Mouse (Mus musculus) heart, adult 2 months (tissue): ENCODE results near the gene Elovl6. TPM values are rescaled to one million over a fixed set of nuclear protein-coding genes. Genes with fewer than 3 reads are reported as not detected.

ENCODE experiments used
- DNase-seq, 2 experiments: peaks; one replicate each; pipeline ENCODE4 v3.0.0; 2021
- H3K27ac ChIP-seq: fragments of 200-600 bp; 2 replicates; pipeline ENCODE4 v1.8.1; 2022
- H3K27me3 ChIP-seq: fragments of 200-500 bp; 2 replicates; pipeline ENCODE4 v1.6.1; 2012; ENCODE audit warnings: mild to moderate bottlenecking, low read length, inconsistent platforms, mixed read lengths; ENCODE audit not compliant: control insufficient read depth, insufficient read depth
- H3K36me3 ChIP-seq: fragments of 200-500 bp; 2 replicates; pipeline ENCODE4 v1.6.1; 2012; ENCODE audit warnings: low read length, inconsistent platforms; ENCODE audit not compliant: control insufficient read depth, insufficient read depth
- H3K4me1 ChIP-seq: fragments of 200-500 bp; 2 replicates; pipeline ENCODE4 v1.6.1; 2011; ENCODE audit warnings: low read length; ENCODE audit not compliant: control insufficient read depth, insufficient read depth
- H3K4me3 ChIP-seq: fragments of 200-600 bp; 2 replicates; pipeline ENCODE4 v1.8.1; 2022
- H3K79me2 ChIP-seq: fragments of 200-500 bp; replicated peaks from 2 replicates; pipeline ENCODE4 v1.6.1; 2012; ENCODE audit warnings: mild to moderate bottlenecking, inconsistent platforms, low read length, moderate library complexity, mixed read lengths; ENCODE audit not compliant: control insufficient read depth, insufficient read depth
- H3K9ac ChIP-seq: fragments of 200-500 bp; 2 replicates; pipeline ENCODE4 v1.6.1; 2012; ENCODE audit warnings: low read depth, mild to moderate bottlenecking, control low read depth, inconsistent platforms, low read length, mixed read lengths
- CTCF ChIP-seq: fragments of 200-600 bp; IDR thresholded peaks from 2 replicates; pipeline ENCODE4 v1.8.1; 2022; ENCODE audit warnings: antibody characterized with exemption, mild to moderate bottlenecking, moderate library complexity
- EP300 ChIP-seq: fragments of 200-500 bp; IDR thresholded peaks from 2 replicates; pipeline ENCODE4 v1.6.1; 2011; ENCODE audit warnings: low read depth, low read length, control low read depth; ENCODE audit not compliant: insufficient read depth
- POLR2A ChIP-seq: fragments of 200-500 bp; IDR thresholded peaks from 2 replicates; pipeline ENCODE4 v1.6.1; 2011; ENCODE audit warnings: mild to moderate bottlenecking, low read depth, low read length, control low read depth; ENCODE audit not compliant: insufficient read depth
- WGBS: fragments of 180-500 bp; shearing (Covaris S2); methylation state at CpG from one replicate; pipeline ENCODE4 v1.1.7; 2018; 5-methylcytosine and 5-hydroxymethylcytosine counted together
- intact Hi-C: fragments of 180-260 bp; cut with DNase I; formaldehyde crosslinking; loops from one replicate; pipeline ENCODE4 v1.15.1; 2025
- polyA plus RNA-seq: library from polyadenylated mRNA; depleted of rRNA; stranded (reverse); fragments of >200 nt; gene quantifications from 2 replicates; pipeline ENCODE4 v1.2.3, GENCODE M21; 2012
- total RNA-seq, 2 experiments: library from RNA; stranded (reverse); gene quantifications; 2 replicates each; pipeline ENCODE4 v1.2.3; 2021

Gene Elovl6
- total and polyA plus RNA-seq, 3 experiments = 1.3 to 19.8 (median 1.7) TPM

GRCm38 (mm10) chr3:129650931-129651330 is 118.8 kb downstream of the Elovl6 start:
- H3K4me1 ChIP-seq = no peaks in the 10 kb centered on the region
- H3K4me3 ChIP-seq = no peak overlapping the region
- intact Hi-C loops = no loop called here
- no peak overlapping the region for H3K9ac ChIP-seq
- TF ChIP-seq CTCF = no peak
- TF ChIP-seq POLR2A = no peak
- no peak for TF ChIP-seq EP300
- no peaks in the 10 kb centered on the region for H3K27me3 ChIP-seq
- DNase-seq = no peak
- no peak overlapping the region for H3K27ac ChIP-seq
- H3K36me3 ChIP-seq = no peaks in the 10 kb centered on the region
- no peaks in the 10 kb centered on the region for H3K79me2 ChIP-seq
- WGBS = 44% methylated on average over 1 of the region's 1 CpGs

GRCm38 (mm10) chr3:129651765-129652164 is 119.6 kb downstream of the Elovl6 start:
- no peak overlapping the region for H3K27ac ChIP-seq
- H3K27me3 ChIP-seq = no peaks in the 10 kb centered on the region
- H3K4me1 ChIP-seq = no peaks in the 10 kb centered on the region
- intact Hi-C loops = no loop called here
- DNase-seq = no peak
- no peak overlapping the region for H3K4me3 ChIP-seq
- TF ChIP-seq POLR2A (no peak), EP300 (no peak), CTCF (no peak)
- no peaks in the 10 kb centered on the region for H3K36me3 ChIP-seq
- 93% methylated on average over 8 of the region's 8 CpGs for WGBS
- H3K9ac ChIP-seq = no peak overlapping the region
- no peaks in the 10 kb centered on the region for H3K79me2 ChIP-seq

GRCm38 (mm10) chr3:129652476-129652875 is 120.3 kb downstream of the Elovl6 start:
- H3K36me3 ChIP-seq = no peaks in the 10 kb centered on the region
- H3K27ac ChIP-seq = no peak overlapping the region
- no peak overlapping the region for H3K9ac ChIP-seq
- intact Hi-C loops = no loop called here
- H3K79me2 ChIP-seq = no peaks in the 10 kb centered on the region
- no peak for TF ChIP-seq EP300
- no peak for TF ChIP-seq CTCF
- no peak for TF ChIP-seq POLR2A
- no peaks in the 10 kb centered on the region for H3K27me3 ChIP-seq
- no peaks in the 10 kb centered on the region for H3K4me1 ChIP-seq
- no peak overlapping the region for H3K4me3 ChIP-seq
- no peak for DNase-seq
- 85% methylated on average over 4 of the region's 4 CpGs for WGBS

GRCm38 (mm10) chr3:129656540-129656939 is 124.4 kb downstream of the Elovl6 start:
- no peaks in the 10 kb centered on the region for H3K79me2 ChIP-seq
- intact Hi-C loops = no loop called here
- no peak for DNase-seq
- no peaks in the 10 kb centered on the region for H3K27me3 ChIP-seq
- no peak overlapping the region for H3K4me3 ChIP-seq
- H3K27ac ChIP-seq = no peak overlapping the region
- TF ChIP-seq EP300 = no peak
- TF ChIP-seq CTCF = no peak
- TF ChIP-seq POLR2A = no peak
- H3K36me3 ChIP-seq = no peaks in the 10 kb centered on the region
- no peak overlapping the region for H3K9ac ChIP-seq
- no peaks in the 10 kb centered on the region for H3K4me1 ChIP-seq
- 54% methylated on average over 4 of the region's 4 CpGs for WGBS

GRCm38 (mm10) chr3:129657222-129657621 is 125.1 kb downstream of the Elovl6 start:
- Histone ChIP-seq H3K36me3 (no peaks in the 10 kb centered on the region), H3K79me2 (no peaks in the 10 kb centered on the region), H3K27me3 (no peaks in the 10 kb centered on the region), H3K4me1 (no peaks in the 10 kb centered on the region), H3K27ac (no peak overlapping the region), H3K4me3 (no peak overlapping the region), H3K9ac (no peak overlapping the region)
- DNase-seq = no peak
- TF ChIP-seq CTCF = no peak
- TF ChIP-seq EP300 = no peak
- no peak for TF ChIP-seq POLR2A
- 90% methylated on average over 9 of the region's 9 CpGs for WGBS
- intact Hi-C loops = no loop called here

GRCm38 (mm10) chr3:129657775-129658174 is 125.6 kb downstream of the Elovl6 start:
- Histone ChIP-seq H3K9ac (no peak overlapping the region), H3K4me1 (no peaks in the 10 kb centered on the region), H3K36me3 (no peaks in the 10 kb centered on the region), H3K27ac (no peak overlapping the region), H3K27me3 (no peaks in the 10 kb centered on the region), H3K79me2 (no peaks in the 10 kb centered on the region), H3K4me3 (no peak overlapping the region)
- TF ChIP-seq POLR2A (no peak), EP300 (no peak), CTCF (no peak)
- WGBS = 78% methylated on average over 11 of the region's 11 CpGs
- DNase-seq = no peak
- intact Hi-C loops = no loop called here
